Mouse (Mus musculus) Muller cell, postnatal 12 days (primary cell): Measurements from ENCODE around the gene Btg4.
A peak's percentile ranks its signal among the peaks of the same experiment; 100 is the strongest.
"Not testable (repeated sequence)": the region's sequence is repeated elsewhere in the genome, so short reads cannot be mapped to it uniquely, and the experiment has no call there.

Experiments
- DNase-seq: peaks from one replicate; pipeline ENCODE4 v3.0.0-alpha.2; 2015; ENCODE audit errors: inconsistent ontology term

Gene Btg4

GRCm38 (mm10) chr9:51081614-51082013, 20.9 kb downstream of the Btg4 start:
- no peak for DNase-seq

- DNase-seq = no peak
Observed at GRCm38 (mm10) chr9:51093697-51094096, 33.0 kb downstream of the Btg4 start.

GRCm38 (mm10) chr9:51096306-51096705, 35.6 kb downstream of the Btg4 start:
- no peak for DNase-seq

- DNase-seq = peak; percentile 74
Observed at GRCm38 (mm10) chr9:51101756-51102425, 41.2 kb downstream of the Btg4 start, which contains the start of gene 4833427G06Rik. Gene 4833427G06Rik, minus strand, starts transcription at chr9:51102078.

- peak; percentile 77 for DNase-seq
Observed at GRCm38 (mm10) chr9:51102963-51103807, 42.5 kb downstream of the Btg4 start.

GRCm38 (mm10) chr9:51103808-51104514, 43.3 kb downstream of the Btg4 start:
- peak; percentile 76 for DNase-seq

GRCm38 (mm10) chr9:51105751-51106150, 45.0 kb downstream of the Btg4 start:
- DNase-seq = peak; percentile 61

- DNase-seq = no peak
Observed at GRCm38 (mm10) chr9:51114767-51115166, 54.1 kb downstream of the Btg4 start.

- no peak for DNase-seq
Observed at GRCm38 (mm10) chr9:51136985-51137384, 76.3 kb downstream of the Btg4 start.

- no peak for DNase-seq
Observed at GRCm38 (mm10) chr9:51137432-51137831, 76.7 kb downstream of the Btg4 start.

- no peak for DNase-seq
Observed at GRCm38 (mm10) chr9:51137836-51138235, 77.1 kb downstream of the Btg4 start.

GRCm38 (mm10) chr9:51138301-51138700, 77.6 kb downstream of the Btg4 start:
- no peak for DNase-seq

GRCm38 (mm10) chr9:51139401-51139800, 78.7 kb downstream of the Btg4 start:
- not testable (repeated sequence) for DNase-seq

GRCm38 (mm10) chr9:51140711-51141110, 80.0 kb downstream of the Btg4 start:
- no peak for DNase-seq

GRCm38 (mm10) chr9:51143437-51143836, 82.7 kb downstream of the Btg4 start:
- DNase-seq = peak; percentile 46

GRCm38 (mm10) chr9:51144218-51144617, 83.5 kb downstream of the Btg4 start:
- DNase-seq = no peak

GRCm38 (mm10) chr9:51146496-51146895, 85.8 kb downstream of the Btg4 start:
- no peak for DNase-seq

- DNase-seq = no peak
Observed at GRCm38 (mm10) chr9:51147294-51147693, 86.6 kb downstream of the Btg4 start.

- DNase-seq = peak; percentile 72
Observed at GRCm38 (mm10) chr9:51152079-51152752, 91.5 kb downstream of the Btg4 start.

- peak; percentile 45 for DNase-seq
Observed at GRCm38 (mm10) chr9:51161771-51162388, 101.2 kb downstream of the Btg4 start.

- DNase-seq = no peak
Observed at GRCm38 (mm10) chr9:51163989-51164388, 103.3 kb downstream of the Btg4 start.
